9 mouse cellular contexts compared by ENCODE assay signal in the genomic region with DNA sequence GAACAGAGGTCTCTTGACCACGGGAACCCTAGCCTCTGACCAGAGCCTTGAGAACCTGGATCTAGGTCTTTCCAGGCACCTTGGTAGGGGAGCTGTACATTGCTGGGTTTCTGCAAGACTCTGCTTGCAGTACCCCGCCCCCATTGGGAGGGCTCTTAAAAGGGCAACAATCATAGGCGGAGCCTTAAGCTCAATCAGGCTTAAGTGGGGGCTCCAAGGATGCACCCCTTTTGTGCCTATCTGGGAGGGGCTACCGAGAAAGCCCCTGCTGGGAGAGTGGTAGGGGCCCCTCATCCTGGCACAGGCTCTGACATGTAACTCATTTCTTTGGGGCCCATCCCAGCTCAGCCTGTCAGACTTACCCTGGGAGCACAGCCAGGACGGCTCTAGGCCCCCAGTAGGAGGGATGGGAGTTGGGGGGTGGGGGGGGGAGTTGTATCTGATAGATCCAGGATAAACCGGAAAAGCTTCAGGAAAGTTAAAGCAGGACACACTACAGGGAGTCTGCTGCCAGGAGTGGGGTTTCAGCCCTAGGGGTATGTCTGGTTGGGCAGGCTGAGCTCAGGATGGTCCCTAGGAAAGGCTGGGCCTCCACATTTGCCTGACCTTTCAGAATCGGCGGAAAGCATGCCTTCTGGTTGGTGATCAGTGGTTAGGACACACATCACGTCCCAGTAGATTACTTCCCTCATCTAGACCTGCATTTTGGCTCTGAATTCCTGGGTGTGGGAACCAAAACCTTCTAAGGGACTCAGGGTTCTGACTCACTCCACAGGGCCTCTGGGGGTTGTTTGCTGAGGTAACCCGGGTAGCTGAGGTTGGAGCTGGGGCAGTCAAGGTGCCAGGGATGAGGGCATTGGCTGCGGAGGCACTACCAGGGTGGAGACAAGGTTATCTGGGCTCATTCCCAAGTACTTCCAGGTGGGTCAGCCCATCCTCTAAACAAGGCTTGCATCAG. TPM values are rescaled to one million over a fixed set of nuclear protein-coding genes. Genes with fewer than 3 reads are reported as not detected.
DNase-seq lines count a peak whose midpoint lies in the region; TF ChIP-seq lines count a peak whose summit lies in the region.
"Had no signal": no experiment of that assay in that cellular context is flagged by ENCODE, and none has a peak within 500 bp of the region (broad histone marks: within the 10 kb centered on the region; RNA-seq: fewer than 3 reads in every experiment).

No protein-coding gene starts in this region.

- DNase-seq in spleen, postnatal 36 days (ENCODE audit: low spot score in 2 of 2), result peak; percentile 22 to 35
- no peak for DNase-seq in spleen, adult 12 weeks (ENCODE audit: low spot score)
- peak; percentile 84 to 86 for DNase-seq in cerebellum, postnatal 10 days
- no peak for DNase-seq in heart, embryonic 10.5 days (ENCODE audit: low spot score)
- DNase-seq in kidney, adult 9 months, result peak; percentile 65
- DNase-seq in lung, adult 2 months, result peak; percentile 41
- DNase-seq in right cerebral cortex, adult 18-20 months, result peak; percentile 75
- DNase-seq in gastrocnemius, adult 8-10 months (ENCODE audit: low spot score in 2 of 2), result no peak

- TF ChIP-seq POLR2A in lung, adult 2 months (IDR thresholded peaks at IDR 0.05; ENCODE audit: borderline replicate concordance, extremely low read depth, low read depth, low read length), result no peak

- peaks cover 42% of the 10 kb centered on the region for H3K36me3 ChIP-seq in heart, embryonic 10.5 days

- peak overlapping the region; percentile 28; the same call in 1 of the 2 replicates for H3K4me3 ChIP-seq in heart, embryonic 10.5 days
- H3K4me3 ChIP-seq in lung, adult 2 months (replicated peaks; ENCODE audit: extremely low read depth, low read depth, low read length), result no peak overlapping the region

- 0 out of 2 replicates have a peak overlapping the region, but pooled peaks have one; percentile 10 for H3K27ac ChIP-seq in heart, embryonic 10.5 days

- no peaks in the 10 kb centered on the region for H3K9me3 ChIP-seq in heart, embryonic 10.5 days

- H3K27me3 ChIP-seq in heart, embryonic 10.5 days (ENCODE audit: insufficient read depth, poor library complexity, severe bottlenecking), result no peaks in the 10 kb centered on the region

- peaks cover 19% of the 10 kb centered on the region for H3K4me1 ChIP-seq in heart, embryonic 10.5 days
- no peaks in the 10 kb centered on the region for H3K4me1 ChIP-seq in lung, adult 2 months (ENCODE audit: control insufficient read depth, insufficient read depth, low read length)

- TF ChIP-seq CTCF in lung, adult 2 months (IDR thresholded peaks at IDR 0.05; ENCODE audit: insufficient read depth, low read length), result no peak

- 15% methylated on average over 11 of the region's 11 CpGs for WGBS in heart, embryonic 10.5 days
- 18% methylated on average over 11 of the region's 11 CpGs for WGBS in lung, adult 2 months

RNA-seq across cellular contexts. Expression of a gene that starts 8.8 kb away (rescaled TPM):
- 2.7 and 2.8 TPM in 2 replicates for polyA plus RNA-seq in heart, embryonic 10.5 days (2016; fragmentation: Nextera tagmentation; extraction: Ambion mirVana)
- 22.7 and 26.7 TPM in 2 replicates for polyA plus RNA-seq in lung, adult 2 months (2012; rRNA removed)
- 10 to 100 TPM in 2 of 4 experiments, 1 to 10 TPM in 2; 8.9 to 12.5 (median 9.6) TPM for total RNA-seq in gastrocnemius, adult 8-10 months (2022)

RNA-seq across cellular contexts. Expression of a gene that starts 20.9 kb away (rescaled TPM):
- polyA plus RNA-seq in heart, embryonic 10.5 days (2016; fragmentation: Nextera tagmentation; extraction: Ambion mirVana), result 106 and 130 TPM in 2 replicates
- polyA plus RNA-seq in lung, adult 2 months (2012; rRNA removed), result 29.4 and 48.0 TPM in 2 replicates
- 100 to 1,000 TPM; 106 to 124 (median 111) TPM for total RNA-seq in gastrocnemius, adult 8-10 months (2022)

RNA-seq across cellular contexts. Expression of a gene that starts 40.5 kb away (rescaled TPM):
- 44.0 and 57.6 TPM in 2 replicates for polyA plus RNA-seq in heart, embryonic 10.5 days (2016; fragmentation: Nextera tagmentation; extraction: Ambion mirVana)
- polyA plus RNA-seq in lung, adult 2 months (2012; rRNA removed), result 2.3 and 2.4 TPM in 2 replicates
- not detected for total RNA-seq in gastrocnemius, adult 8-10 months (2022)

RNA-seq across cellular contexts. Expression of a gene that starts 59.4 kb away (rescaled TPM):
- 60.0 and 65.8 TPM in 2 replicates for polyA plus RNA-seq in heart, embryonic 10.5 days (2016; fragmentation: Nextera tagmentation; extraction: Ambion mirVana)
- 34.9 and 39.2 TPM in 2 replicates for polyA plus RNA-seq in lung, adult 2 months (2012; rRNA removed)
- total RNA-seq in gastrocnemius, adult 8-10 months (2022), result not detected
- total RNA-seq: neutrophil, adult 5-6 weeks had no signal

Comparison
In these comparisons a context has a peak if more than half of its experiments do, and no peak if none do; other contexts are left out.
1. DNase-seq: peak in spleen, postnatal 36 days (2 of 2), cerebellum, postnatal 10 days (2 of 2), kidney, adult 9 months (single experiment), lung, adult 2 months (single experiment) and right cerebral cortex, adult 18-20 months (single experiment); none in spleen, adult 12 weeks (single experiment), heart, embryonic 10.5 days (single experiment) and gastrocnemius, adult 8-10 months (0 of 2).
2. RNA of a gene that starts 40.5 kb away (polyA plus RNA-seq): 44.0 to 57.6 TPM in heart, embryonic 10.5 days; 2.3 to 2.4 TPM in lung, adult 2 months; every median in the first group is over 10 times any median in the second.